Mouse (Mus musculus): ENCODE measurements around the gene Cenpm.

- no peak for TF ChIP-seq CTCF (IDR thresholded peaks at IDR 0.05; ENCODE audit: low read depth)
- TF ChIP-seq EP300 (IDR thresholded peaks at IDR 0.05; ENCODE audit: low read depth), result no peak
Measured at GRCm38 (mm10) chr15:82204680-82205371, 39.7 kb downstream of the Cenpm start.

Measured in liver, postnatal 0 days (tissue).